Mouse (Mus musculus): ENCODE measurements around the gene Gm8765.
"Not testable (repeated sequence)": the region's sequence is repeated elsewhere in the genome, so short reads cannot be mapped to it uniquely, and the experiment has no call there.

Gm8765 gene

DNA sequence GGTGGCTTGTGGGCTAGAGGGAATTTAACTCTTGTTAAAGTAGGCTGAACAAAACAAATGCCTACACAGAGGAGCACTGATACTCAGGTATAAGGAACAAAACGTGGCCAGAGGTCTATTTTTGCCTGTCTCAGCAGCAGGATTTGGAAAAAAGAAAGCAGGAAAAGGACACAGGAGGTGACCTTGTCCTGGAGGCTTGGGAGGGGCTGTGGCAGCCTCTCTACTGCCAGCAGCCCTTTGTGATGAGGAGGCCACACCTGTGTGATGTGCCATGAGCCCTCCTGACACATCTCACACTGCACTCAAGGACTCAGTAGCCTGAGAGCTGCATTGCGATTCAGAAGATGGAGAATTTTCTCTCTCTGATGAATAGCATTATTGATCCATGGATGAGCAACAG lies at the start of gene Gm8765:
TSS of gene Gm8765 (plus strand) at position 301 of the 400 bp plus-strand sequence.
- DNase-seq, result not testable (repeated sequence)

DNA sequence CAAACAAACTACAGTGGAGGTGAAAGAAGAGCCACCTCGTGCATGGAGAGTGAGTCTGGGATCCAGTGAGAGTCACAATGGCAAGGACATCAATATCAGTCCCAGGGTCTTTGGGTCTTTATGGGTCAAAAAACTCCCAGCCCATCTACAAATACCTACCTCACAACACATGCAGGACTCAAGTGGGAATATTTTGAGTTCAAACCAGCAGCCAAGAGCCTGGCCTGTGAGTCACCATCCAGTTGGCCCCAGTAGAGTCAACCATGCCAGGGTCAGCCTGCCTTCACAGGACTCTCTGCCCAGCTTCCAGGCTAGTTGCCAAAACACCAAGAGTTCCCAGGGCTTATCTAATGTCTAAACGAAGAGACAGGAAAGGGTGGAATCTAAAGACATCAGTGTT lies 49.3 kb upstream of the Gm8765 start:
- not testable (repeated sequence) for DNase-seq

DNA sequence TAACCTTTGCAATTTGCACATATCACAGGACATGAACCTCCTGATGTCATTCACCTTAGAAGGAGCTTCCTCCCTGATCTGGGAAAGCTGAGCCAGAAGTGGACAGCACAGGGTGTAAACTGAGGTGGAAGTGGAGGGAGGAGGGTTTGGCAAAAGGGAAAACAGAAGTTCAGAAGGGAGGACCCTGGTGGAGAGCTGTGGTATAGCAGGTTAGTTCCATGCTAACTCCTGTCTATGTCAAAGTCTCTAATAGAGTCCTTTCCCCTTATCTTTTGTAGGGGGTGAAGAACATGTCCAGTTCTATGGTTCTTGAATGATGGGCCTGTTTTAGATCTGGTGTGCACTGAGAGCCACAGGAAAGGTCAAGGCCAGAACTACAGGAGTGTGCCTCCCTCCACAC lies 52.2 kb downstream of the Gm8765 start:
- DNase-seq, result not testable (repeated sequence)

DNA sequence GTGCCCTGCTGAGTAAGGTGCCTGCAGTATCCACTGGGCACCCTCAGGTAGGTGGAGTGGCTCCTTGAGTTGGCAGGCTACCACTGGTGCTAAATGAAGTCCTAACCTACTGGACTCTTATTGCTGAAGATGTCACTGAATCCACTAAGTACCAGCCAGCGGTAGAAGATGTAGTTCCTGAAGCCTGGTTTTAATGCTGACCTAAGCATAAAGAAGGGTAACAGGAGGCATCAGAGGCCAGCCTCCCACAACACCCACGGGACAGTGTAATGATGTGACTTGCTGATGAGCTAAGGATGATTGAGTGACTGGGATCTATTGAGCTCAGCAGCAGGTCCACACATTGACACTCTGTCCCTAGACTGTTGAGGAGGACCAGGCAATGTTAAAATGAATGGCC lies 53.6 kb downstream of the Gm8765 start:
- no peak for DNase-seq

DNA sequence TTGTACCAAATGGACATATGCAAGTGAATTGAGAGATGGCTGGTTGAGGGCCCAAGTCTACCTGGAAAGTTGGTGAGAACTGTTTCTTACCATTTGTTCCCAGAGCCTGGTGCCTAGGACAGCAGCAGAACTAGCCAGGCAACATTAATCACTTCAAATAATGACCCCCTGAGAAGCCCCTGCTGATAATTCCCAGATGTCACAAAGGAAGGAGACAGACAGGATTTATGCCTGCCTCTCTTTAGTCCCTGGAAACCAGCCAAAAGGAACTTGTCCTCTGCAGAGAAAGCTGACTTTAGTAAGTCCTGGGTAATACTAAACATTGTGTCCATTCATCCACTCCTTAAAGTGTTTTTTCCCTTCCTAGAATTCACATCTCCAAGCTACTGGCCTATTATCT lies 54.8 kb downstream of the Gm8765 start:
- DNase-seq, result not testable (repeated sequence)
